Mouse (Mus musculus): ENCODE data around the gene Nrf1.

- TF ChIP-seq POLR2A (IDR thresholded peaks at IDR 0.05; ENCODE audit: borderline replicate concordance, low read depth, low read length), result no peak
- no peak for TF ChIP-seq CTCF (IDR thresholded peaks at IDR 0.05; ENCODE audit: low read depth, low read length)
Observed at GRCm38 (mm10) chr6:30162091-30162490, 114.3 kb downstream of the Nrf1 start.

All from bone marrow macrophage, adult 2 months (primary cell).